ENCODE assay signal across 8 mouse cellular contexts in genomic region chr9:113741108-113741636, GRCm38 (mm10). TPM values are rescaled to one million over a fixed set of nuclear protein-coding genes. Genes with fewer than 3 reads are reported as not detected.
DNase-seq lines count a peak whose midpoint lies in the region; ATAC-seq lines count a peak whose summit lies in the region.

Gene Clasp2 (plus strand): TSS chr9:113741473.

- H3K9me3 ChIP-seq in hindbrain, embryonic 14.5 days (ENCODE audit: control insufficient read depth, low read length) = no peaks in the 10 kb centered on the region

- DNase-seq in T-cell, adult 2 months (ENCODE audit: low spot score) = peak; percentile 80
- peak; percentile 79 to 80 for DNase-seq in cerebellum, postnatal 25 days
- DNase-seq in frontal cortex, postnatal 36 days (ENCODE audit: low spot score in 2 of 2) = peak; percentile 68 to 79
- peak; percentile 84 for DNase-seq in hindbrain, embryonic 14.5 days (ENCODE audit: low spot score)
- DNase-seq in layer of hippocampus, postnatal 36 days = peak; percentile 78 to 79
- peak; percentile 92 for DNase-seq in lung, postnatal 36 days
- DNase-seq in retina, embryonic 14.5 days (ENCODE audit: low spot score) = peak; percentile 86
- DNase-seq in thymus, postnatal 36 days = peak; percentile 80 to 83

- H3K4me1 ChIP-seq in hindbrain, embryonic 14.5 days (replicated peaks; ENCODE audit: control insufficient read depth, insufficient read depth, low read length) = 0 out of 2 replicates have a peak, but pooled peaks cover 5% of the 10 kb centered on the region

- peak within 1 kb of the TSS; percentile 76 for H3K9ac ChIP-seq in hindbrain, embryonic 14.5 days

- ATAC-seq in hindbrain, embryonic 14.5 days (ENCODE audit: low FRiP score) = peak; percentile 94

- under 1% methylated on average over 56 of the region's 63 CpGs for WGBS in hindbrain, embryonic 14.5 days

- H3K36me3 ChIP-seq in hindbrain, embryonic 14.5 days (replicated peaks; ENCODE audit: control insufficient read depth, insufficient read depth) = no peaks in the 10 kb centered on the region

- H3K27ac ChIP-seq in hindbrain, embryonic 14.5 days = peak within 1 kb of the TSS; percentile 49; the same call in 1 of the 2 replicates

- peak within 1 kb of the TSS; percentile 97 for H3K4me3 ChIP-seq in hindbrain, embryonic 14.5 days (replicated peaks; ENCODE audit: low read length)

- no peaks in the 10 kb centered on the region for H3K27me3 ChIP-seq in hindbrain, embryonic 14.5 days (ENCODE audit: control insufficient read depth, insufficient read depth, low read length)

- peak within 1 kb of the TSS; percentile 66 for H3K4me2 ChIP-seq in hindbrain, embryonic 14.5 days (replicated peaks)

RNA-seq across cellular contexts. Expression of gene Clasp2, which starts in this region (rescaled TPM):
- 154 and 161 TPM in 2 replicates for polyA plus RNA-seq in hindbrain, embryonic 14.5 days (2014; fragmentation: Nextera tagmentation; extraction: Ambion mirVana)
- 100 to 1,000 TPM; 211 to 212 TPM for total RNA-seq in layer of hippocampus, postnatal 36 days (2021)

Comparison
In these comparisons a context has a peak if more than half of its experiments do, and no peak if none do; other contexts are left out.
1. Peak in every context shown above with its lines: DNase-seq, ATAC-seq, H3K4me3 ChIP-seq and H3K27ac ChIP-seq.